Mouse (Mus musculus): ENCODE results near the gene Atad5. TPM values are rescaled to one million over a fixed set of nuclear protein-coding genes. Genes with fewer than 3 reads are reported as not detected.

Gene Atad5
- polyA plus RNA-seq, 1 experiment, result 11.4 TPM

- no peak overlapping the region for H3K27ac ChIP-seq (ENCODE audit: insufficient read depth, low read length)
- no peak overlapping the region for H3K4me3 ChIP-seq (ENCODE audit: insufficient read depth, low read length)
- H3K4me1 ChIP-seq (ENCODE audit: control insufficient read depth, insufficient read depth, low read length), result no peaks in the 10 kb centered on the region
- no peak for TF ChIP-seq CTCF (IDR thresholded peaks at IDR 0.05; ENCODE audit: borderline replicate concordance, insufficient read depth, low read length)
- TF ChIP-seq POLR2A (IDR thresholded peaks at IDR 0.05; ENCODE audit: low read depth, low read length), result no peak
These were observed 15.2 kb downstream of the Atad5 start for GRCm38 (mm10) chr11:80104407-80104806.

GRCm38 (mm10) chr11:80116411-80116810 is 27.2 kb downstream of the Atad5 start:
- TF ChIP-seq CTCF (IDR thresholded peaks at IDR 0.05; ENCODE audit: borderline replicate concordance, insufficient read depth, low read length), result no peak
- TF ChIP-seq POLR2A (IDR thresholded peaks at IDR 0.05; ENCODE audit: low read depth, low read length), result no peak
- H3K4me1 ChIP-seq (ENCODE audit: control insufficient read depth, insufficient read depth, low read length), result no peaks in the 10 kb centered on the region
- H3K27ac ChIP-seq (ENCODE audit: insufficient read depth, low read length), result no peak overlapping the region
- H3K4me3 ChIP-seq (ENCODE audit: insufficient read depth, low read length), result no peak overlapping the region

DNA sequence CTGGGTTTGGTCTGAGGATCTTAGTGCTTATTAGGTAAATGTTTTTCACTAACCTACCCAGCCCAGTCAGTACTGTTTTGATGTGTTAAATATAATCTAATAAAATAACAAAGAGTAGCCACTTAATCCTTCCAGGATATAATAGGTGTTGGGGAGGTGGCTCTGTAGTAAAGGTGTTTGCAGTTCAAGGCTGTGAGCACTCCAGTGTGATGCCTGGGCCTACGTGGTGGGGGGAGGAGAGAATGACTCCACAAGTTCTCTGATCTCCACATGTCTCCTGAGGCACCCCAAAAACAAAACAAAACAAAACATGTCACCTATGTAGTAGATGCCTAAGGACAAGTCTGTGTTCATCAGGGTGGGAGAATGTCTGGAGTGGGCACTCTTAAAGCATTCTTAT is 42.9 kb downstream of the Atad5 start:
- no peak overlapping the region for H3K4me3 ChIP-seq (ENCODE audit: insufficient read depth, low read length)
- H3K4me1 ChIP-seq (ENCODE audit: control insufficient read depth, insufficient read depth, low read length), result peaks cover 2% of the 10 kb centered on the region; the same call in 1 of the 2 replicates
- H3K27ac ChIP-seq (ENCODE audit: insufficient read depth, low read length), result no peak overlapping the region
- TF ChIP-seq CTCF (IDR thresholded peaks at IDR 0.05; ENCODE audit: borderline replicate concordance, insufficient read depth, low read length) (no peak), POLR2A (IDR thresholded peaks at IDR 0.05; ENCODE audit: low read depth, low read length) (no peak)

DNA sequence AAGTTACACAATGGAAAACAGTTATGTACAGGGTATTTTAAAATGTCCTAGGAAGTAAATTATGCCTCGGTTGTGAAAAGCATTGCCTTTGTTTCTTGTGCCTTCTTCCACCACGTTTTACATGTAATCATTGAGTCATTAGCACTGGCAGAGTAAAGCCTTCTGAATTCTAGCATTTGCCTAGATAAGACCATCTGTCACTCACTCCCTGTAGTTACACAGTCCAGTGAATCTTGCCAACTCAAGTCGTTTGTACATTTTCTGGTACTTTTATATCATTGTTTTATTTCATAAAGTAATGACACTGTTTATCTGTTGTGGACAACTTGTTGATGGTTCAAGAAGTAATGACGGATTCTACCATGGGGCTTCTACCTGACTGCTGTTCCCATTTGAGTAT is 45.5 kb downstream of the Atad5 start:
- no peak overlapping the region for H3K27ac ChIP-seq (ENCODE audit: insufficient read depth, low read length)
- TF ChIP-seq POLR2A (IDR thresholded peaks at IDR 0.05; ENCODE audit: low read depth, low read length), result no peak
- no peak for TF ChIP-seq CTCF (IDR thresholded peaks at IDR 0.05; ENCODE audit: borderline replicate concordance, insufficient read depth, low read length)
- H3K4me3 ChIP-seq (ENCODE audit: insufficient read depth, low read length), result no peak overlapping the region
- H3K4me1 ChIP-seq (ENCODE audit: control insufficient read depth, insufficient read depth, low read length), result peaks cover 2% of the 10 kb centered on the region; the same call in 1 of the 2 replicates

GRCm38 (mm10) chr11:80135954-80136683 is 46.9 kb downstream of the Atad5 start:
- no peak overlapping the region; the same call in 1 of the 2 replicates for H3K27ac ChIP-seq (ENCODE audit: insufficient read depth, low read length)
- no peak overlapping the region for H3K4me3 ChIP-seq (ENCODE audit: insufficient read depth, low read length)
- H3K4me1 ChIP-seq (ENCODE audit: control insufficient read depth, insufficient read depth, low read length), result peaks cover 2% of the 10 kb centered on the region
- no peak for TF ChIP-seq CTCF (IDR thresholded peaks at IDR 0.05; ENCODE audit: borderline replicate concordance, insufficient read depth, low read length)
- no peak for TF ChIP-seq POLR2A (IDR thresholded peaks at IDR 0.05; ENCODE audit: low read depth, low read length)

- TF ChIP-seq POLR2A (IDR thresholded peaks at IDR 0.05; ENCODE audit: low read depth, low read length) (no peak), CTCF (IDR thresholded peaks at IDR 0.05; ENCODE audit: borderline replicate concordance, insufficient read depth, low read length) (no peak)
- Histone ChIP-seq H3K27ac (ENCODE audit: insufficient read depth, low read length) (no peak overlapping the region), H3K4me3 (ENCODE audit: insufficient read depth, low read length) (no peak overlapping the region), H3K4me1 (ENCODE audit: control insufficient read depth, insufficient read depth, low read length) (peaks cover 2% of the 10 kb centered on the region)
These were observed 47.6 kb downstream of the Atad5 start for GRCm38 (mm10) chr11:80136786-80137185.

DNA sequence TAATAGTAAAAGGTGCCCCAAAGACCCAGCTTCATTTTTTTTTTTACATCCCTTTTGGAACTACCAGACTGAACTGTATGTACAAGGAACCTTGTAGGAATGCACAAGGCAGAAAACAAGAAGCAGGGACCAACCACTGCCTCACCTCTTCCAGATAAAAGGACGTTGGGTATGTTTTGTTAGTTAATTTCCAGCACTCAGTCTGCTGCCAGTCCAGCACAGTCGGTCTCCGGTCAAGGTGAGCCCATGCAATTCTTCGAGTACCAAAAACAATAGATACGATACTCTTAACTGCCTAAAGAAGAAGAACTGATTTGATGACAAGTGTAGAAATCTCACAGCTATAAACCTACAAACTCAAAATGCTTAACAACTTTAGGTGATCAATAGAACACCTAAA is 48.6 kb downstream of the Atad5 start:
- H3K4me3 ChIP-seq (ENCODE audit: insufficient read depth, low read length), result no peak overlapping the region

GRCm38 (mm10) chr11:80141825-80142521 is 52.8 kb downstream of the Atad5 start, which contains the start of gene Tefm:
Gene Tefm, minus strand, starts transcription at chr11:80142175.
- Histone ChIP-seq H3K4me3 (ENCODE audit: insufficient read depth, low read length) (peak within 1 kb of the TSS; percentile 86), H3K27ac (ENCODE audit: insufficient read depth, low read length) (peak within 1 kb of the TSS; percentile 45), H3K4me1 (ENCODE audit: control insufficient read depth, insufficient read depth, low read length) (no peaks in the 10 kb centered on the region; the same call in none of the 2 replicates)
- no peak for TF ChIP-seq CTCF (IDR thresholded peaks at IDR 0.05; ENCODE audit: borderline replicate concordance, insufficient read depth, low read length)
- TF ChIP-seq POLR2A (IDR thresholded peaks at IDR 0.05; ENCODE audit: low read depth, low read length), result peak; percentile 93

More for the DNA sequence above, 48.6 kb downstream of the Atad5 start:
- Histone ChIP-seq H3K27ac (ENCODE audit: insufficient read depth, low read length) (no peak overlapping the region), H3K4me1 (ENCODE audit: control insufficient read depth, insufficient read depth, low read length) (peaks cover 2% of the 10 kb centered on the region)
- TF ChIP-seq POLR2A (IDR thresholded peaks at IDR 0.05; ENCODE audit: low read depth, low read length) (no peak), CTCF (IDR thresholded peaks at IDR 0.05; ENCODE audit: borderline replicate concordance, insufficient read depth, low read length) (no peak)

- H3K4me1 ChIP-seq (ENCODE audit: control insufficient read depth, insufficient read depth, low read length), result no peaks in the 10 kb centered on the region; the same call in 1 of the 2 replicates
- TF ChIP-seq POLR2A (IDR thresholded peaks at IDR 0.05; ENCODE audit: low read depth, low read length), result no peak
- TF ChIP-seq CTCF (IDR thresholded peaks at IDR 0.05; ENCODE audit: borderline replicate concordance, insufficient read depth, low read length), result no peak
- no peak overlapping the region for H3K27ac ChIP-seq (ENCODE audit: insufficient read depth, low read length)
- no peak overlapping the region for H3K4me3 ChIP-seq (ENCODE audit: insufficient read depth, low read length)
These were observed 53.7 kb downstream of the Atad5 start for GRCm38 (mm10) chr11:80142872-80143271.

DNA sequence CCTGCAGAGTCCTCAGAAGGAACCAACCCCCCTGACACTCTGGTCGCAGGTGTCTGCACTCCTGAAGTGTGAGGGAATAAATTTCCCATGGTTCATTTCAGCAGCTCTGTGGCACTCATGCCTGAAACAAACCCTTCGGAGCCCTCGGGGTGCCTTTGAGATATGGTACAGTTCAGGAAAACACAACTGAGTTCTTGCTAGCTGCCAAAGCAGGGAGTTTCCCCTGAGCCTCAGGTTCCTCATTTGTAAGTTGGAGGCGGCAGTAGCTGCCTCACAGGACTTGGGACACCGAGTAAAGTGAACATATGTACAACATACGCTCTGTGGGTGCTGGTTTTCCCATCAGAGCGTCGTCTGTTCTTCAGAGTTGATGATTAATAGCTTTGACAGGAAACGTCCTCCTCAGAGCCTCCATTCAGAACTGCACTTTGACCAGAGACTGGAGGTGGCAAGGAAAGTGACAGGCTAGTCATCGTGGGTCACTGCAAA is 56.6 kb downstream of the Atad5 start:
- TF ChIP-seq POLR2A (IDR thresholded peaks at IDR 0.05; ENCODE audit: low read depth, low read length) (no peak), CTCF (IDR thresholded peaks at IDR 0.05; ENCODE audit: borderline replicate concordance, insufficient read depth, low read length) (no peak)
- Histone ChIP-seq H3K4me3 (ENCODE audit: insufficient read depth, low read length) (no peak overlapping the region), H3K4me1 (ENCODE audit: control insufficient read depth, insufficient read depth, low read length) (no peaks in the 10 kb centered on the region; the same call in 1 of the 2 replicates), H3K27ac (ENCODE audit: insufficient read depth, low read length) (no peak overlapping the region)
